Comparison of ENCODE assay signal across 17 mouse cellular contexts in the genomic region with DNA sequence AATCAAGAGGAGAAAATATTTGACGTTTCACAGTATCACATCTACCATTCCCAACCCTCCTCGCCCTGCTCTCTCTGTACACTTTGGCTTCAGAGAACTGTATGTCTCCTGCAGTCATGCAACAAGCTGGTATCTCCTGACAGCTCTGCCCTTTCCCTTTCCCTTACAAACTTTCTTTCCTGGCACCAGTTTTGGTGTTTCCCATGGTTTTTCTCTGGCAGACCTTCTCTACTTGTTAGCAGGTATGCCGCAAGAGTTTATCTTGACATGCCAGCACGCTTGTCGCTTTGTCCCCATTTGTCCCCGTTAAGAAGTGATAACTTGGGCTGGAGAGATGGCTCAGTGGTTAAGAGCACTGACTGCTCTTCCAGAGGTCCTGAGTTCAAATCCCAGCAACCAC.
"Had no signal": no experiment of that assay in that cellular context is flagged by ENCODE, and none has a peak within 500 bp of the region (broad histone marks: within the 10 kb centered on the region; RNA-seq: fewer than 3 reads in every experiment).

No protein-coding gene starts in this region.

- H3K4me1 ChIP-seq: liver, embryonic 15.5 days; lung, embryonic 15.5 days; midbrain, embryonic 12.5 days; neural tube, embryonic 12.5 days; stomach, embryonic 15.5 days had no signal

- H3K9me3 ChIP-seq: liver, embryonic 15.5 days; lung, embryonic 15.5 days; megakaryocyte, embryonic 14.5 days; midbrain, embryonic 12.5 days; neural tube, embryonic 12.5 days; stomach, embryonic 15.5 days had no signal

- ATAC-seq: liver, postnatal 0 days; lung, postnatal 0 days had no signal

- H3K36me3 ChIP-seq: liver, embryonic 15.5 days; lung, embryonic 15.5 days; midbrain, embryonic 12.5 days; neural tube, embryonic 12.5 days; stomach, embryonic 15.5 days had no signal

- H3K27ac ChIP-seq: liver, embryonic 15.5 days; lung, embryonic 15.5 days; macrophage; midbrain, embryonic 12.5 days; neural tube, embryonic 12.5 days; stomach, embryonic 15.5 days; stomach, postnatal 0 days had no signal

- H3K4me3 ChIP-seq: liver, embryonic 15.5 days; lung, embryonic 15.5 days; megakaryocyte, embryonic 14.5 days; midbrain, embryonic 12.5 days; neural tube, embryonic 12.5 days; stomach, embryonic 15.5 days had no signal

- DNase-seq: liver, postnatal 0 days; lung, adult 2 months; lung, postnatal 14 days; lung, postnatal 36 days; midbrain, embryonic 14.5 days; right cerebral cortex, postnatal 14 days; thymus, adult 2 months; thymus, postnatal 25 days had no signal

- H3K9ac ChIP-seq: liver, embryonic 15.5 days; liver, postnatal 0 days; lung, embryonic 15.5 days; midbrain, embryonic 12.5 days; neural tube, embryonic 12.5 days; stomach, embryonic 15.5 days had no signal

- H3K27me3 ChIP-seq: liver, embryonic 15.5 days; lung, embryonic 15.5 days; megakaryocyte, embryonic 14.5 days; midbrain, embryonic 12.5 days; neural tube, embryonic 12.5 days; stomach, embryonic 15.5 days had no signal

- H3K4me2 ChIP-seq: liver, embryonic 15.5 days; lung, embryonic 15.5 days; midbrain, embryonic 12.5 days; neural tube, embryonic 12.5 days; stomach, embryonic 15.5 days had no signal
